Mouse (Mus musculus) embryo, embryonic 11.5 days (tissue): Measurements from ENCODE around the gene Dao.
A peak's percentile ranks its signal among the peaks of the same experiment; 100 is the strongest.

Experiments used
- DNase-seq: peaks from one replicate; pipeline ENCODE4 v3.0.0-alpha.2; 2012; ENCODE audit warnings: low read depth, low spot score

Gene Dao

GRCm38 (mm10) chr5:113983541-113983940 is 20.0 kb upstream of the Dao start:
- no peak for DNase-seq

GRCm38 (mm10) chr5:113984025-113984740 is 19.3 kb upstream of the Dao start:
- DNase-seq, result no peak

- no peak for DNase-seq
Observed at GRCm38 (mm10) chr5:113985737-113986136, 17.8 kb upstream of the Dao start.

- DNase-seq, result no peak
Observed at GRCm38 (mm10) chr5:113986182-113986961, 17.1 kb upstream of the Dao start.

- no peak for DNase-seq
Observed at GRCm38 (mm10) chr5:113989437-113990024, 14.0 kb upstream of the Dao start.

GRCm38 (mm10) chr5:113990593-113990992 is 12.9 kb upstream of the Dao start:
- no peak for DNase-seq

- no peak for DNase-seq
Observed at GRCm38 (mm10) chr5:113991141-113991540, 12.4 kb upstream of the Dao start.

GRCm38 (mm10) chr5:113992339-113992831 is 11.1 kb upstream of the Dao start:
- no peak for DNase-seq

- DNase-seq, result peak; percentile 35
Observed at GRCm38 (mm10) chr5:113993031-113993486, 10.4 kb upstream of the Dao start.

GRCm38 (mm10) chr5:113993487-113994465 is 9.7 kb upstream of the Dao start, which contains the start of gene Ssh1:
Gene Ssh1 (minus strand): TSS chr5:113993894.
- peak; percentile 85 for DNase-seq

- DNase-seq, result no peak
Observed at GRCm38 (mm10) chr5:113996458-113996857, 7.0 kb upstream of the Dao start.

- no peak for DNase-seq
Observed at GRCm38 (mm10) chr5:113999382-113999781, 4.1 kb upstream of the Dao start.

GRCm38 (mm10) chr5:114004573-114004972 is 1.1 kb downstream of the Dao start:
- no peak for DNase-seq

- no peak for DNase-seq
Observed at GRCm38 (mm10) chr5:114005100-114005499, 1.6 kb downstream of the Dao start.

GRCm38 (mm10) chr5:114006974-114007373 is 3.5 kb downstream of the Dao start:
- DNase-seq, result no peak

GRCm38 (mm10) chr5:114007753-114008453 is 4.4 kb downstream of the Dao start:
- no peak for DNase-seq

GRCm38 (mm10) chr5:114009049-114009448 is 5.5 kb downstream of the Dao start:
- no peak for DNase-seq

- peak; percentile 27 for DNase-seq
Observed at GRCm38 (mm10) chr5:114015121-114015520, 11.6 kb downstream of the Dao start.

GRCm38 (mm10) chr5:114024390-114024789 is 20.9 kb downstream of the Dao start:
- DNase-seq, result no peak

- DNase-seq, result no peak
Observed at GRCm38 (mm10) chr5:114024885-114025284, 21.4 kb downstream of the Dao start.
